Mouse (Mus musculus) midbrain, embryonic 10.5 days (tissue): Measurements from ENCODE around the gene H2-T22. TPM values are rescaled to one million over a fixed set of nuclear protein-coding genes. Genes with fewer than 3 reads are reported as not detected.
"Not testable (repeated sequence)": the region's sequence is repeated elsewhere in the genome, so short reads cannot be mapped to it uniquely, and the experiment has no call there.

Experiments
- DNase-seq: peaks from one replicate; pipeline ENCODE4 v3.0.0-alpha.2; 2017; ENCODE audit warnings: low spot score
- H3K27ac ChIP-seq: fragments of 300-500 bp; sonication (generic); replicated peaks from 2 replicates; pipeline ENCODE4 v1.5.1; 2016; ENCODE audit warnings: mild to moderate bottlenecking
- H3K27me3 ChIP-seq: fragments of 300-500 bp; sonication (generic); 2 replicates; pipeline ENCODE4 v1.6.1; 2016; ENCODE audit warnings: low read depth, mild to moderate bottlenecking; ENCODE audit not compliant: poor library complexity, severe bottlenecking
- H3K36me3 ChIP-seq: fragments of 300-500 bp; sonication (generic); 2 replicates; pipeline ENCODE4 v1.6.1; 2016; ENCODE audit warnings: mild to moderate bottlenecking, moderate library complexity
- H3K4me1 ChIP-seq: fragments of 300-500 bp; sonication (generic); 2 replicates; pipeline ENCODE4 v1.6.1; 2016
- H3K4me3 ChIP-seq: fragments of 300-500 bp; sonication (generic); 2 replicates; pipeline ENCODE4 v1.5.1; 2016; ENCODE audit warnings: mild to moderate bottlenecking, moderate library complexity
- H3K9me3 ChIP-seq: fragments of 300-500 bp; sonication (generic); replicated peaks from 2 replicates; pipeline ENCODE4 v1.6.1; 2016; ENCODE audit warnings: mild to moderate bottlenecking
- WGBS: fragments of 180-500 bp; shearing (Covaris S2); methylation state at CpG from one replicate; pipeline ENCODE4 v1.1.7; 2016; 5-methylcytosine and 5-hydroxymethylcytosine counted together
- polyA plus RNA-seq: library from polyadenylated mRNA; unstranded; fragments of >200 nt; fragmentation: Nextera tagmentation; extraction: Ambion mirVana; gene quantifications from 2 replicates; pipeline ENCODE4 v1.2.1, GENCODE M21; 2016

H2-T22 gene
- polyA plus RNA-seq, 1 experiment from 2014 or later, result 7.0 TPM

DNA sequence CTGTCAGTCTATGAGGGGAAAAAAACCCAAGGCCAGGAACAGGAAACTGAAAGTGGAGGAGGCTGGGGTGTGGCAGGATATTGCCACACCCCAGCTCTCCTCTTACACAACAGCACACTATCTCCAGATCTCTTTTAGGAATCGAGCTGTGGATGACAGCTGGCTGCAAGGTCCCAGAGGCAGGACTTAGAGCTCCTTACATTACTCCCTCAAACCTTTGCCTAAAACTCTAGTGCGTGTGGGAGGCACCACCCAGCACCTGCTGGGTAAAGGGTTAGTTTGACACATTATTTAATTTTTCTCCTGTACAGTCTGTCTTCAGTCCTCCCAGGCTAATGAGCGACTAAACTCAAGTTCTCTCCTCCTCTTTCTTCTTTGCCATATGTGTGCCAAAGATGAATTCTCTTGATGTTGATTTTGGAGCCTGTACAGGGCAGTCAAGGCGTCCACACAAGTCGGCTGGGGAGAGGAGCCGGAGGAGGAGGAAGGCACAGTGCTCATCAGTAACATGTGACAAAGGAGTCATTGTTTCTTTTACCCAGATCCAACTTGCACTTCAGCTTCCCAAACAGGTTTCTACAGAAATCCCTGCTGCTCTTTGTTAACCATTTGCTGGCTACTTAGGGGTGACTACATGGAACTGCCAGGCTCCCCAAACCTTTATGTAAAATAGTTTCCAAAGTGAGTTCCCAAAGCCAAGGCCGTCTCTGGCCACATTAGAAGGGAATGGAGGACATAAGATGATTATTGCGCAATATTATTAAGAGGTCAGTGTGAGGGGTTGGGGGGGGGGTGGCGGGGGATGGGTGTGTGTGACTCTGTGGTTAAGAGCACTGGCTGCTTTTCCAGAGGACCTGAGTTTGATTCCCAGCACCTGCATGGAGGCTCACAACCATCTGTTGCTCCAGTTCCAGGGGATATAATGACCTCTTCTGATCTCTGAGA, 18.6 kb downstream of the H2-T22 start:
- 79% methylated on average over 9 of the region's 9 CpGs for WGBS
- Histone ChIP-seq H3K9me3 (no peaks in the 10 kb centered on the region), H3K4me3 (no peak overlapping the region), H3K4me1 (peaks cover 14% of the 10 kb centered on the region), H3K27me3 (no peaks in the 10 kb centered on the region), H3K27ac (no peak overlapping the region), H3K36me3 (no peaks in the 10 kb centered on the region)
- DNase-seq, result no peak

- Histone ChIP-seq H3K27ac (no peak overlapping the region), H3K27me3 (no peaks in the 10 kb centered on the region), H3K36me3 (no peaks in the 10 kb centered on the region), H3K9me3 (no peaks in the 10 kb centered on the region), H3K4me3 (no peak overlapping the region), H3K4me1 (peaks cover 14% of the 10 kb centered on the region)
- no peak for DNase-seq
- WGBS, result 92% methylated on average over 6 of the region's 6 CpGs
These were observed 19.6 kb downstream of the H2-T22 start for GRCm38 (mm10) chr17:36022922-36023321.

GRCm38 (mm10) chr17:36022098-36022497, 20.4 kb downstream of the H2-T22 start:
- Histone ChIP-seq H3K4me1 (peaks cover 14% of the 10 kb centered on the region), H3K27me3 (no peaks in the 10 kb centered on the region), H3K4me3 (no peak overlapping the region), H3K9me3 (no peaks in the 10 kb centered on the region), H3K36me3 (no peaks in the 10 kb centered on the region), H3K27ac (no peak overlapping the region)
- 94% methylated on average over 9 of the region's 9 CpGs for WGBS
- DNase-seq, result no peak

GRCm38 (mm10) chr17:36021309-36021708, 21.2 kb downstream of the H2-T22 start:
- no peaks in the 10 kb centered on the region for H3K9me3 ChIP-seq
- no peak overlapping the region for H3K27ac ChIP-seq
- WGBS, result 81% methylated on average over 1 of the region's 1 CpGs
- H3K36me3 ChIP-seq, result no peaks in the 10 kb centered on the region
- no peaks in the 10 kb centered on the region for H3K27me3 ChIP-seq
- DNase-seq, result no peak
- no peak overlapping the region for H3K4me3 ChIP-seq
- H3K4me1 ChIP-seq, result peaks cover 14% of the 10 kb centered on the region

DNA sequence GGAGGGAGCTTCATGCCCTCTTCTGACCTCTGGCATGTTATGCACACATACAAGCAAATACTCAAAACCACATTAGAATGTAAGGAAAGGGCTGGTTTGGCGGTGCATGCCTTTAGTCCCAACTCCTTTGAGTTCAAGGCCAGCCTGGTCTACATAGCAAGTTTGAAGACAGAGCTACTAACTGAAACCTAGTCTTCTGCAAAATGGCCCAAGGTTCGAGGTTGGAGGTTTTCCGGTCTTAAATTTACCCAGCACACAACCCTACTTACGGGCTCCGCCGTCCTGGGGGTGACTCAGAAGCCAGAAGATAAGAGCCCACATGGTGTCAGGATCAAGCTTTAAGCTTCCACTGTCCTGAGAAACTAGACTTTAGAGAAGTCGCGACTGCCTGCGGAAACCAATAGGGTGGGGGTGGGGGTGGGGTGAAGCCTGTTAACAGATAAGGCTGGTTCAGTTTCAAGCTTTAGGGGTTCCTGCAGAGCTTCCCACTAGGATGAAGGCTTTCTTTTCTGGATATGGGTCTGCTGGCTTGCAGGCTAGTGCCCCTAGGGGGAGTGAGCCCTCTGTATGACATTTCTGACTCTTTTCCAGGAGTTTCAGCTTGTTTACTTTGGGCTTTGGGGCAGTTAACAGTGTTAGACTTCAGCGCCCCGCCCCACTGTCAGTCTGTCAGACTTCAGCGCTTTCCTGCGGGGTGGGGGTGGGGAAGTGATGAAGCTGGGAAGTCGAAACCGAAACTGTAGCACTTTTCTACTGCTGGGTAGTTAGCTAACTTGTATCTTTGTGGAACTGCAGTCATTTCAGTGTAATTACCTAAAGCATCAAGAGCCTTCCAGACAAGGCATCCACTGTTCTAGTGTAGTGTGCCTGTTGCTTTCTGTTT, 22.1 kb downstream of the H2-T22 start, which contains the start of gene H2-T24:
TSS of gene H2-T24 (minus strand) at position 370 of the 883 bp plus-strand sequence.
- Histone ChIP-seq H3K9me3 (no peaks in the 10 kb centered on the region), H3K27me3 (no peaks in the 10 kb centered on the region), H3K4me3 (peak within 1 kb of the TSS; percentile 17; the same call in 1 of the 2 replicates), H3K4me1 (peaks cover 14% of the 10 kb centered on the region), H3K27ac (peak within 1 kb of the TSS; percentile 42; the same call in 1 of the 2 replicates), H3K36me3 (peaks cover 5% of the 10 kb centered on the region)
- 43% methylated on average over 15 of the region's 15 CpGs for WGBS
- peak; percentile 35 for DNase-seq

DNA sequence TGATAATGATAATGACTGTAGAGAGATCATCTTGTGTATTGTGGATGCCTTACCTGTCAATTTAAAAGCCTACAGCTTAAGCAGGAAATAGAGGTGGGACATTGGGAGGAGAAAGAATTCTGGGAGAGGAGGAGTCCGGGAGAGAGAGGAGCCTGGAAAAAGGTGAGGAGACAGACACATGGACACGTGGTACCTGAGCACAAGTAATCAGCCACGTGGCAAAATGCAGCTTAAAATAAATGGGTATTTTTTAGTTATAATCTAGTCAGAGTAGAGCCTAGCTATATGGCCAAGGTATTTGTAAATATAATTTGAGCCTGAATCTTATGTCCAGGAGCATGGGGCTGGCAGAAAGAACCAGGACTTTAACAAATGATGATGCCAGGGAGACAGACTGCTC, 23.0 kb downstream of the H2-T22 start:
- Histone ChIP-seq H3K27ac (no peak overlapping the region), H3K36me3 (peaks cover 14% of the 10 kb centered on the region), H3K4me1 (peaks cover 12% of the 10 kb centered on the region), H3K9me3 (no peaks in the 10 kb centered on the region; the same call in 1 of the 2 replicates), H3K27me3 (no peaks in the 10 kb centered on the region), H3K4me3 (no peak overlapping the region)
- WGBS, result 76% methylated on average over 3 of the region's 3 CpGs
- no peak for DNase-seq

DNA sequence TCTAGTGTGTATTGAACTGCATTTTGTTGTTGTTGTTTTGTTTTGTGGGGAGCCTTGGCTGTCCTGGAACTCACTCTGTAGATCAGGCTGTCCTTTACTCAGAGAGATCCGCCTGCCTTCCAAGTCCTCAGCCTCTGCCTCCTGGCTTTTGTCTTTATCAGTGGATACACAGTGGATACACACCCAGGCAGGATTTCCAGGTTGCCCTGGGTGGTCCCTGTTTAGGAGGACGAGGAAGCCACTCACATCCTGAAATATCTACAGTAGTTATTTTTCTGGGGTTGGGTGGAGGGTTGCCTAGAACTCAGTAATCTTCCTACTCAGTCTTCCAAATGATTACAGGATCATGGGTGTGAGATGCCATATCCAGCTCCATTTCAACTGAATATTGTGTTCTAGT, 23.6 kb downstream of the H2-T22 start:
- Histone ChIP-seq H3K36me3 (peaks cover 19% of the 10 kb centered on the region), H3K27me3 (no peaks in the 10 kb centered on the region), H3K4me3 (no peak overlapping the region), H3K4me1 (peaks cover 12% of the 10 kb centered on the region), H3K27ac (no peak overlapping the region), H3K9me3 (no peaks in the 10 kb centered on the region; the same call in 1 of the 2 replicates)
- DNase-seq, result no peak
- WGBS, result 73% methylated on average over 2 of the region's 2 CpGs

GRCm38 (mm10) chr17:36017046-36017445, 25.5 kb downstream of the H2-T22 start:
- Histone ChIP-seq H3K36me3 (peaks cover 20% of the 10 kb centered on the region), H3K4me1 (peaks cover 12% of the 10 kb centered on the region), H3K9me3 (no peaks in the 10 kb centered on the region; the same call in 1 of the 2 replicates), H3K27ac (no peak overlapping the region), H3K27me3 (no peaks in the 10 kb centered on the region), H3K4me3 (no peak overlapping the region)
- no peak for DNase-seq
- WGBS, result 95% methylated on average over 5 of the region's 5 CpGs

- H3K4me1 ChIP-seq, result no peaks in the 10 kb centered on the region
- H3K27me3 ChIP-seq, result no peaks in the 10 kb centered on the region
- H3K4me3 ChIP-seq, result no peak overlapping the region
- DNase-seq, result no peak
- no peaks in the 10 kb centered on the region; the same call in 1 of the 2 replicates for H3K9me3 ChIP-seq
- H3K27ac ChIP-seq, result no peak overlapping the region
- 94% methylated on average over 5 of the region's 5 CpGs for WGBS
- peaks cover 20% of the 10 kb centered on the region for H3K36me3 ChIP-seq
These were observed 27.6 kb downstream of the H2-T22 start for GRCm38 (mm10) chr17:36014977-36015376.

DNA sequence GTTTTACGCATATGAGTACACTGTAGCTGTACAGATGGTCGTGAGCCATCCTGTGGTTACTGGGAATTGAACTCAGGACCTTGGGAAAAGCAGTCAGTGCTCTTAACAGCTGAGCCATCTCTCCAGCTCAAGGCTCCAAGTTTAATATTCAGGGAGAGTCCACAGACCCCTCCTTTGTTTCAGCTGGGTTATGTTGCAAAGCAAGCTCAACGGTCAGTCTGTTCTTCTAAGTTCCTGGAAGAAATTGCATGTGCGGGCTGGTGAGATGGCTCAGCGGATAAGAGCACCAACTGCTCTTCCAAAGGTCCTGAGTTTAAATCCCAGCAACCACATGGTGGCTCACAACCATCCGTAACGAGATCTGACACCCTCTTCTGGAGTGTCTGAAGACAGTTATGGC, 38.1 kb downstream of the H2-T22 start:
- not testable (repeated sequence) for H3K27me3 ChIP-seq, H3K4me3 ChIP-seq

DNA sequence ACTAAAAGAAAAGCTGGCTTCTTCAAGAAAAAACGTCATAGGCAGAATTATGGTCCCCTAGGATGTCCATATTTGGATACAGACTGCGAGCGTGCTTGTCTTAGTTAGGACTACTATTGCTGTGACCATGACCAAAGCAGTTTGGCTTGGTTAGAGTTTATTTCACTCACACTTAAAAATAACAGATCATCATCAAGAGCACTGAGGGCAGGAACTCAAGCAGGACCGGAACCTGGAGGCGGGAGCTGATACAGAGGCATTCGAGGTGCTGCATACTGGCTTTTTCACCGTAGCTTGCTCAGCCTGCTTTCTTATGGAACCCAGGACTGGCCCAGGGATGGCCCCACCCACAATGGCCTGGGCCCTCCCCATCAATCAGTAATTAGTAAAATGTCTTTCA, 39.2 kb downstream of the H2-T22 start:
- Histone ChIP-seq H3K4me3 (no peak overlapping the region), H3K36me3 (peaks cover 27% of the 10 kb centered on the region), H3K27me3 (no peaks in the 10 kb centered on the region), H3K4me1 (no peaks in the 10 kb centered on the region), H3K9me3 (peaks cover 14% of the 10 kb centered on the region), H3K27ac (no peak overlapping the region)
- WGBS, result 93% methylated on average over 7 of the region's 7 CpGs
- no peak for DNase-seq

More for the DNA sequence above, 38.1 kb downstream of the H2-T22 start:
- not testable (repeated sequence) for H3K4me1 ChIP-seq, DNase-seq, H3K27ac ChIP-seq
- WGBS, result 96% methylated on average over 7 of the region's 7 CpGs
- H3K36me3 ChIP-seq, result peaks cover 27% of the 10 kb centered on the region
- H3K9me3 ChIP-seq, result peaks cover 14% of the 10 kb centered on the region

DNA sequence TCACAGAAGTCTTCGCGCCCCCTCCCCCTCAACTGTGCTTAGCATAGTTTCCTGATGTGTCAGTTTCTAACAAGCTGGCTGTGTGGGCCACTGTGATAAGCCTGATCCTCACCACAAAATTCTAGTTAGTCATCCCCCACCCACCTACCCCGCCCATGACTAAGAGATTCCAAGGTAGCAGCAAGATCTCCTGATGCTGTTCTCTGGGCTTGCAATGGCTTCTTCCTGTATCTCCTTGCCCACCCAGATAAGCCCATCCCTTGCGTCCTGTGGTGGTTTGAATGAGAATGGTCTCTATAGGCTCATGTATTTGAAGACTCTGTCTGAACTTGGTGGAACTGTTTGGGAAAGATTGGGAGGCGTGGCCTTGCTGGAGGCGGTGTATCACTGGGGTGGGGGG, 40.6 kb downstream of the H2-T22 start:
- Histone ChIP-seq H3K27me3 (no peaks in the 10 kb centered on the region), H3K36me3 (peaks cover 26% of the 10 kb centered on the region), H3K4me3 (no peak overlapping the region), H3K9me3 (peaks cover 14% of the 10 kb centered on the region), H3K27ac (no peak overlapping the region), H3K4me1 (peaks cover 8% of the 10 kb centered on the region)
- DNase-seq, result no peak
- 93% methylated on average over 6 of the region's 6 CpGs for WGBS
